Mouse (Mus musculus) hematopoietic stem cell, adult 5-6 weeks (primary cell): Measurements from ENCODE around the gene Med8. TPM values are rescaled to one million over a fixed set of nuclear protein-coding genes. Genes with fewer than 3 reads are reported as not detected.

Experiments
- ATAC-seq, 2 experiments: fragments of 125-278 bp in 1 of 2; replicated peaks in 1 of 2; 2 replicates each; pipeline ENCODE4 v1.8.0; 2016 to 2017; ENCODE audit warnings: inconsistent platforms in 2 of 2, mild to moderate bottlenecking in 2 of 2, moderate number of reproducible peaks in 2 of 2, low read depth in 1 of 2, moderate TSS enrichment in 1 of 2; ENCODE audit not compliant: low FRiP score in 2 of 2, poor library complexity in 2 of 2, severe bottlenecking in 2 of 2, insufficient read depth in 1 of 2, low TSS enrichment in 1 of 2
- total RNA-seq: library from RNA; stranded (forward); fragments of 172-1452, 232-1000 nt; gene quantifications from 2 replicates; pipeline ENCODE4 v1.2.3, GENCODE M21; 2017

Med8 gene
- total RNA-seq, 1 experiment from 2014 or later = 35.9 TPM

GRCm38 (mm10) chr4:118401421-118401820 lies 7.7 kb upstream of the Med8 start:
- no peak for ATAC-seq

GRCm38 (mm10) chr4:118401918-118402317 lies 7.2 kb upstream of the Med8 start:
- ATAC-seq = no peak

- ATAC-seq = no peak
Observed at GRCm38 (mm10) chr4:118402701-118403100, 6.4 kb upstream of the Med8 start.

DNA sequence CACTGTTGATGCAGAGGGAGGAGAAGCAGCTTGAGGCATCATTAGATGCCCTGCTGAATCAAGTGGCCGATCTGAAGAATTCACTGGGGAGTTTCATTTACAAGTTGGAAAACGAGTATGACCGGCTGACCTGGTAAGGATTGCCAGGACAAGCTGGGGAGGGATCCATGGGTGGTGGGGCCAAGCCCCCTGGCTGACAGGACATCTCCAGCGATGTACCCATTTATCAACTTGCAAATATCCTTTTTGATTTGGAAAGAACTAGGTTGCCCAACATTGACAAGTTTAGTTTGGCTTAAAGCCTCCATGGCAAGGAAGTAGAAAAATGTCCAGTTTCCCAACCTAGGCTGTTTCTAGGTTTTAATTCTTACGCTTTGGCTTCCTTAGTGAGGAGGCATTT lies 1.7 kb downstream of the Med8 start:
- ATAC-seq = no peak

GRCm38 (mm10) chr4:118413553-118413952 lies 4.4 kb downstream of the Med8 start:
- no peak for ATAC-seq

DNA sequence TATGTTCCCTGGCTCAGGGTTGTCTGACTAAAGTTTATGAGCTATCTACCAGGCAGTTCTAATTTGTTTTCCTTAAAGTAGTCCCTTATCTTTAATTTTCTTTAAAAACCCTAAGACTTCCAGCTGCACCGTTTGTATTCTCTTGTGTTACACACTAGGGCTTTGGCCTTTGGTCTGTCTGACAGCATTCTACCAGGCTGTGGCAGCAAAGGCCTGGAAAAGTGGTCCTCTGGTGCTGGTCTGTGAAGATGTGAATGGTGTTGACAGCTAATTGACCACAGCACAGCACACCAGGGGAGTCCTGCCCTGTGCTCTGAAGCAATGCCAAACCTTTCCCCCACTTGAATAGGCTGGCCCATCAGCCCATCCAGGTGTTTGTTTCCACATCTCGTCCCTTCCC lies 6.6 kb downstream of the Med8 start:
- no peak for ATAC-seq

GRCm38 (mm10) chr4:118416329-118416728 lies 7.2 kb downstream of the Med8 start:
- no peak for ATAC-seq

DNA sequence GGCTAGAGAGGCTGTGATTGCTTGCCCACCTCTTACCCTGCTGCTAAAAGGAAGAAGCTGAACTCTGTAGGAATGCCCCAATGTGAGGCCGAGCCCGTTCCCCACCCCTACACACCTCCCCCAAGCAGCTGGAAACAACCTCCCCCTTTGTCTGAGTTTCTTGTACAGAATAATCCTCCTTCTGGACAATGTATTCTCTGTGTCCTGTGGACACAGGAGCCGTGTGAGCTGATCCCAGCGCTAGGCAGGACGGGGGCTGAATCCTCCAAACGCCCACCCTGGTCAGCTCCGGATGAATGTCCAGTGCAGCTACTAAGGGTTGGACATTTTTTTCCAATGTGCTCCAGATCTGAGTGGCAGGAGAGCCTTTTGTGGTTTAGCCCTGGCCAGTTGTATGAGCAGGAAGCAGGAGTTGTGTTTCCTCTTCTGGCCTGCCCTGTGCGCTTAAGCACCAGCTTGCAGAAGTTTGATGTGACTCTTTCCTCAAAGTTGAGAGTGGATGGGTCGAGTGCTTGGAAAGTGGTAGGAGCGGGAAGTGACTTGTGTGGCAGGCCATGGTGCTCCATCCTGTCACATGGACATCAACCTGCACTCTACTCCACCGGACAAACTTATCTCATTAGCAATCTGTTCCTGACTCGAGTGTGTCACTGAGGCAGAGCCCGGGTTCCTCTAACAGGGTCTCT lies 8.1 kb downstream of the Med8 start:
- no peak for ATAC-seq

DNA sequence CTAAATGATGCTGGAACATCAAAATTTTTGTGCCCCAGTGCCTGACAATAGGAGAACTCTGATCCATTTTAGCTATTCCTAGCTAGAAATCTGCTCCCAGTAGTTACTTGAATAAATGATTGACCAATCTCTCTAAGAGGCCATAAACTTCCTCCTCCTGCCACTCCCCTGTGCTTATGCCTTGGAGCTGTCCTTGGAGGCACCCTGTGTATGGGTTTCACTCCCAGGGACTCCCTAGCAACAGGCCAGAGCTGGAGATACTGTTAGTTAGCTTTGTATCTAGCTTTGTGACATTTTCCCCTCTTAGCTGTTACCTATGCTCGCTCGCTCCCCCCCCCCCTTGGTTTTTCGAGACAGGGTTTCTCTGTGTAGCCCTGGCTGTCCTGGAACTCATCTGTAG lies 12.2 kb downstream of the Med8 start:
- no peak for ATAC-seq

GRCm38 (mm10) chr4:118424541-118425160 lies 15.5 kb downstream of the Med8 start:
- ATAC-seq = no peak

DNA sequence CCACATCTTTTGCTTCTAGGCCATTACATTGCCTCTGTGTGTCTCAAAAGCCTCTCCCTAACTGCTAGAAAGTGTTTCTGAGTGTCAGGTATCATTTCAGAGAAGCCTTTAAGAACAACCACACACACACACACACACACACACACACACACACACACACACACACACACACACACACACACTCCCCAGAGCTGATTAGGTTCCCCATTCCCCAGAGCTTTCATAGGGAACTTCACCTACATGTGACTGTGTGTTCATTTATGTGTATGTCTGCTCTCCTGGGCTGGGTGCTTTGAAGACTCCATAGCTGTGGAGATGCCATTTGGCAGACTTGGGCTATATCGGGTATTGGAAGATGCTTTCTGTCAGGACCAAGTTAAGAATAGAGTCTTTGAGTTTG lies 16.2 kb downstream of the Med8 start:
- no peak for ATAC-seq

DNA sequence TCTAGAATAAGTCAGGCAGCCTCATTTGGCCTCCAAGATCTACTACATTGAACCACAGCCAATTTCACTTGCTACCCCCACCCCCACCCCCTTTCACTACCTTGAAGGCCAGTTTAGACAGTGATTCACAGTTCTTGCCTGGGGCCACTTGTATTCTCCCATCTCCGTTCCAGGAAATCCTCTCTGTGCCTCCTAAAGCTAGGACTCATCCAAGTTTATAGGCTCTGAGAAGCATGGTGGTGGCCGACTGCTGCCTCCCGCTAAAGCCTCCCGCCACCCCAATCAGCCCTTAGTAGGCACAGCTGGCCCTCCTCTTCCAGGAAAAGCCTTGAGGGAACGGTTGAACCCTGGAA lies 18.3 kb downstream of the Med8 start:
- peak; percentile 0 to 12; a peak in 1 of 4 replicates for ATAC-seq

DNA sequence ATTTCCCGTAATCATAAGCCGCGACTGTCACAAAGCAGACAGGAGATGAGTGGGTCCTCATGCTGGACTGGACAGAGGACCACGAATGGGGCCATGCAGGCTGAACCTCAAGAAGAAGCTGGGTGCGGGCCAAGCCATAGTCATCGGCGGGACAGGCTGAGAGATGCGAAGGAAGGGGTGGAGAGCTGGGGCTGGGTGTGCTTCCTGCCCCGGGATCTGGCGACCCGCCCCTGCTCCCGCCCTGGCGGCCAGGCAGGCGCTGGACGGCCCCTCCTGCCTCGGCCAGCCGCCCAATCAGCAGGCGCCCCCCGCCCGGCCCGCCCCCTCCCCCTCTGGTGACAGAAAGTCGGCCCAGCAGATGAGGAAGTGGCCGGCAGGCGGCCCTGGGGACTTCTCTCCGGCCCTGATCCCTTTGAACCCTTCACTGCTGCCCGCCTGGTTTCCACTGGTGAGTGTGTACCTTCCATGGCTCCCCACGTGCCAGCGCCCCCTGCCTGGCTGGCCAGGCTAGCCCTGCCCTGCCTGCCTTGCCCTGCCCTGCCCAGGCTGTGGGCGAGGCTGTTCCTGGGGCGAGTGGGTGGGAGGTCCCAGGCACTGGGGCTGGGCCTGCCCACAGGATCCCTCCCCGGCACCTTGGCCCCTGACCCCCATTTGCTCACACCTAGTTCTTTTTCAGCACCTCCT lies 18.8 kb downstream of the Med8 start, which contains the start of gene Elovl1:
Elovl1 (plus strand) TSS at position 326 of the 684 bp plus-strand sequence.
- ATAC-seq = peak; percentile 86

GRCm38 (mm10) chr4:118428531-118429214 lies 19.5 kb downstream of the Med8 start:
- ATAC-seq = peak; percentile 21 to 23; a peak in 1 of 4 replicates

DNA sequence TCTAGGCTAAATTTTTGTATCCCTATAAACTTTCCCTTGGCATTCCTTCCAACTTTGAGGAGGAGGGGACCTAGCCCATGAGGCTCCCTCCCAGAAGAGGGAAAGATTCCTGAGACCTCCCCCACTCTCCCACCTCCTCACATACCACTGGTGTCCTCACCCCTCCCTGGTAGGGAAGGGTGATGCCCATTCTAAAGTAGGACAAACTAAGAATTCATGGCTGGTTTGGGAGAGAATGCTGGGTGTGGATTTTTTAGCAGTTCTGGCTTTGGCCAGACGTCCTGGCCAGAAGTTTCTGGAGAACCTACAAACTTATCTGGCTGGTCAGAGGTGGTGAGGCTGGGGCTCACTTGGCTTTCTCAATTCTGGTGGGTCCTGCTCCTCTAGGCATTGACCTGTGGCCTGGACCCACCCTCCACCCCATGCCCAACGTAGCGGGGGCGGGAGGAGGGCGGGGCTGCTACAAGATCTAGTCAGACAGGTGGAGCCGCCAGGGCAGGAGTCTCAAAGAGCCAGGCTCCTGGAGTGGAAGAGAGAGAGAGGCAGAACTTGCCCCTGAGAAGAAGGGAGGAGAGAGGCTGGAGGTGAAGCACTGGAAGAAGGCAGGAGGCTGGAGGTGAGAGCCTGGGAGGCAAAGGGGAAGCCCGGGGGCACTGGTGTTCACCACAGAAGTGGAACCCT lies 20.2 kb downstream of the Med8 start:
- no peak for ATAC-seq

DNA sequence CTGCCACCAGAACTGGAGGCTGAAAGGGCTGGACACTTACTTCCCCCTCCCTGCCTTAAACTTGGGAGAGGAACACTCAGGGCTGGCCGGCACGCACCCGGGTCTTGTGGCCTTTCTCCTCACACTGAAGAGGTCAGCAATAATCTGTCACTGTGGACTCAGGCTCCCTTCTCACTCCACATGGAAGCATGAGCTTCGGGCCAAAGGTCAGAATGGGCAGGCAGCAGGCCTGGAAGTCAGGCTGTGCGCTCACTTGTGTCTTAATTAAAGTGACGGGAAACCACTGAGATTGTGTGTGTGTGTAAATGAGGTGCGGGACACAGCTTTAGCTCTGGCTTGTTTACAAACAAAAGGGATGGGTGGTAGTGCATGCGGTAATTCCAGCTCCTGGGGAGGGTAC lies 23.2 kb downstream of the Med8 start:
- no peak for ATAC-seq

- ATAC-seq = peak; percentile 95 to 96
Observed at GRCm38 (mm10) chr4:118436820-118437603, 27.9 kb downstream of the Med8 start, which contains the start of gene Cdc20. Gene Cdc20 (minus strand): TSS chr4:118437352.
